Mouse (Mus musculus) limb, embryonic 12.5 days (tissue): ENCODE measurements around the gene Il1f8. TPM values are rescaled to one million over a fixed set of nuclear protein-coding genes. Genes with fewer than 3 reads are reported as not detected.

Source experiments
- polyA plus RNA-seq: library from polyadenylated mRNA; unstranded; fragments of >200 nt; fragmentation: Nextera tagmentation; extraction: Ambion mirVana; gene quantifications from 2 replicates; pipeline ENCODE4 v1.2.1, GENCODE M21; 2016

Il1f8 gene
- polyA plus RNA-seq, 1 experiment from 2014 or later = not detected

Other genes starting within 250 kb of the Il1f8 start
- gene Hnmt, start 103.8 kb upstream of the Il1f8 start, polyA plus RNA-seq = 0.69 and 0.79 TPM in 2 replicates
- not detected in 2 replicates for gene Tbpl2, start 56.6 kb upstream of the Il1f8 start, polyA plus RNA-seq
- gene Il1f9, start 33.3 kb downstream of the Il1f8 start, polyA plus RNA-seq = not detected in 2 replicates
- gene Il1f6, start 62.3 kb downstream of the Il1f8 start, polyA plus RNA-seq = not detected in 2 replicates
- gene Il1f5, start 123.8 kb downstream of the Il1f8 start, polyA plus RNA-seq = 0.88 and 1.2 TPM in 2 replicates
- not detected in 2 replicates for gene Il1f10, start 138.0 kb downstream of the Il1f8 start, polyA plus RNA-seq
- 1.1 and 1.7 TPM in 2 replicates for gene Il1rn, start 183.7 kb downstream of the Il1f8 start, polyA plus RNA-seq
- gene Psd4, start 214.4 kb downstream of the Il1f8 start, polyA plus RNA-seq = 0.78 and 2.5 TPM in 2 replicates